ENCODE assay signal across 16 mouse cellular contexts in genomic region chr12:13199338-13200301, GRCm38 (mm10). TPM values are rescaled to one million over a fixed set of nuclear protein-coding genes. Genes with fewer than 3 reads are reported as not detected.
A peak's percentile ranks its signal among the peaks of the same experiment; 100 is the strongest.
DNase-seq lines count a peak whose midpoint lies in the region; ATAC-seq lines count a peak whose summit lies in the region.
"Had no signal": no experiment of that assay in that cellular context is flagged by ENCODE, and none has a peak within 500 bp of the region (broad histone marks: within the 10 kb centered on the region; RNA-seq: fewer than 3 reads in every experiment).

No protein-coding gene starts in this region.

- peak overlapping the region; percentile 24; the same call in 1 of the 2 replicates for H3K27ac ChIP-seq in kidney, embryonic 14.5 days (ENCODE audit: low read depth, low read length)
- H3K27ac ChIP-seq: embryonic facial prominence, embryonic 12.5 days; hindbrain, embryonic 12.5 days had no signal

- DNase-seq in kidney, adult 18-20 months, result no peak
- DNase-seq in ovary, adult 18-20 months (ENCODE audit: low spot score), result peak; percentile 37
- no peak for DNase-seq in ovary, postnatal 14 days (ENCODE audit: low spot score)
- DNase-seq in gastrocnemius, postnatal 10 days, result no peak
- DNase-seq: cerebellum, adult 11-12 months; cerebellum, postnatal 36 days; kidney, adult 8-10 months; liver; midbrain, embryonic 14.5 days; right cerebral cortex, postnatal 4 days; thymus, adult 18-20 months had no signal

- no peaks in the 10 kb centered on the region for H3K36me3 ChIP-seq in kidney, embryonic 14.5 days (ENCODE audit: control insufficient read depth, insufficient read depth, low read length)
- H3K36me3 ChIP-seq: embryonic facial prominence, embryonic 12.5 days; hindbrain, embryonic 12.5 days had no signal

- peaks cover 8% of the 10 kb centered on the region; the same call in 1 of the 2 replicates for H3K4me1 ChIP-seq in kidney, embryonic 14.5 days (ENCODE audit: control insufficient read depth, insufficient read depth, low read length)
- H3K4me1 ChIP-seq: embryonic facial prominence, embryonic 12.5 days; hindbrain, embryonic 12.5 days had no signal

- H3K27me3 ChIP-seq in kidney, embryonic 14.5 days (ENCODE audit: control insufficient read depth, insufficient read depth, low read length), result no peaks in the 10 kb centered on the region
- H3K27me3 ChIP-seq: embryonic facial prominence, embryonic 12.5 days; hindbrain, embryonic 12.5 days had no signal

- no peaks in the 10 kb centered on the region for H3K9me3 ChIP-seq in kidney, embryonic 14.5 days (ENCODE audit: control insufficient read depth, low read length)
- H3K9me3 ChIP-seq: embryonic facial prominence, embryonic 12.5 days; hindbrain, embryonic 12.5 days had no signal

- ATAC-seq in kidney, embryonic 14.5 days (ENCODE audit: low FRiP score, low TSS enrichment), result peak; percentile 91
- peak; percentile 44 for ATAC-seq in granulocyte monocyte progenitor cell, adult 5-6 weeks (replicated peaks; ENCODE audit: poor library complexity, severe bottlenecking)
- peak; percentile 54; the same call in 1 of the 2 replicates for ATAC-seq in megakaryocyte progenitor cell, adult 5-6 weeks (replicated peaks; ENCODE audit: poor library complexity)

- H3K4me3 ChIP-seq in kidney, embryonic 14.5 days (ENCODE audit: low read length), result no peak overlapping the region
- H3K4me3 ChIP-seq: embryonic facial prominence, embryonic 12.5 days; hindbrain, embryonic 12.5 days had no signal

- WGBS in kidney, embryonic 14.5 days, result 31% methylated on average over 13 of the region's 13 CpGs

- H3K9ac ChIP-seq in kidney, embryonic 14.5 days (ENCODE audit: low read depth, low read length), result no peak overlapping the region
- H3K9ac ChIP-seq: embryonic facial prominence, embryonic 12.5 days; hindbrain, embryonic 12.5 days had no signal

- no peak overlapping the region for H3K4me2 ChIP-seq in kidney, embryonic 14.5 days (replicated peaks; ENCODE audit: low read depth, low read length)
- H3K4me2 ChIP-seq: embryonic facial prominence, embryonic 12.5 days; hindbrain, embryonic 12.5 days had no signal

RNA-seq across cellular contexts. Expression of gene Ddx1, which starts 49.4 kb away (rescaled TPM):
- 132 and 179 TPM in 2 replicates for polyA plus RNA-seq in kidney, embryonic 14.5 days (2014; fragmentation: Nextera tagmentation; extraction: Ambion mirVana)
- 64.1 and 88.5 TPM in 2 replicates for total RNA-seq in granulocyte monocyte progenitor cell, adult 5-6 weeks (2014; fragmentation: Nextera tagmentation)
- 220 and 249 TPM in 2 replicates for total RNA-seq in granulocyte monocyte progenitor cell, adult 5-6 weeks (2017)
- total RNA-seq in megakaryocyte progenitor cell, adult 5-6 weeks (2015), result 87.2 and 90.0 TPM in 2 replicates
- total RNA-seq in megakaryocyte progenitor cell, adult 5-6 weeks (2017), result 200 and 220 TPM in 2 replicates
- total RNA-seq in gastrocnemius, postnatal 10 days (2021), result 100 to 1,000 TPM; 103 to 107 TPM
